Mouse (Mus musculus) olfactory bulb, adult 2 months (tissue): ENCODE measurements around the gene Pxk. TPM values are rescaled to one million over a fixed set of nuclear protein-coding genes. Genes with fewer than 3 reads are reported as not detected.

Experiments used
- H3K27ac ChIP-seq: fragments of 200-500 bp; 2 replicates; pipeline ENCODE4 v1.5.1; 2012; ENCODE audit warnings: low read depth, low read length; ENCODE audit not compliant: insufficient read depth
- H3K4me1 ChIP-seq: fragments of 200-500 bp; 2 replicates; pipeline ENCODE4 v1.6.1; 2012; ENCODE audit warnings: low read length; ENCODE audit not compliant: control insufficient read depth, insufficient read depth
- H3K4me3 ChIP-seq: fragments of 200-500 bp; 2 replicates; pipeline ENCODE4 v1.5.1; 2012; ENCODE audit warnings: mild to moderate bottlenecking, low read depth, low read length, moderate library complexity; ENCODE audit not compliant: insufficient read depth
- CTCF ChIP-seq: fragments of 200-500 bp; IDR thresholded peaks from 2 replicates; pipeline ENCODE4 v1.5.1; 2012; ENCODE audit warnings: low read depth, mild to moderate bottlenecking, low read length, moderate library complexity; ENCODE audit not compliant: insufficient read depth
- POLR2A ChIP-seq: fragments of 200-500 bp; IDR thresholded peaks from 2 replicates; pipeline ENCODE4 v1.6.1; 2012; ENCODE audit warnings: mild to moderate bottlenecking, low read depth, low read length, moderate library complexity; ENCODE audit not compliant: insufficient read depth
- WGBS: fragments of 180-500 bp; shearing (Covaris S2); methylation state at CpG from one replicate; pipeline ENCODE4 v1.1.7; 2018; 5-methylcytosine and 5-hydroxymethylcytosine counted together
- polyA plus RNA-seq: library from polyadenylated mRNA; stranded (reverse); fragments of >200 nt; gene quantifications from 2 replicates; pipeline ENCODE4 v1.2.4, GENCODE M21; 2012; ENCODE audit warnings: low replicate concordance; ENCODE audit not compliant: missing spikeins, insufficient read depth, insufficient read length

Gene Pxk
- polyA plus RNA-seq, 1 experiment = not detected

DNA sequence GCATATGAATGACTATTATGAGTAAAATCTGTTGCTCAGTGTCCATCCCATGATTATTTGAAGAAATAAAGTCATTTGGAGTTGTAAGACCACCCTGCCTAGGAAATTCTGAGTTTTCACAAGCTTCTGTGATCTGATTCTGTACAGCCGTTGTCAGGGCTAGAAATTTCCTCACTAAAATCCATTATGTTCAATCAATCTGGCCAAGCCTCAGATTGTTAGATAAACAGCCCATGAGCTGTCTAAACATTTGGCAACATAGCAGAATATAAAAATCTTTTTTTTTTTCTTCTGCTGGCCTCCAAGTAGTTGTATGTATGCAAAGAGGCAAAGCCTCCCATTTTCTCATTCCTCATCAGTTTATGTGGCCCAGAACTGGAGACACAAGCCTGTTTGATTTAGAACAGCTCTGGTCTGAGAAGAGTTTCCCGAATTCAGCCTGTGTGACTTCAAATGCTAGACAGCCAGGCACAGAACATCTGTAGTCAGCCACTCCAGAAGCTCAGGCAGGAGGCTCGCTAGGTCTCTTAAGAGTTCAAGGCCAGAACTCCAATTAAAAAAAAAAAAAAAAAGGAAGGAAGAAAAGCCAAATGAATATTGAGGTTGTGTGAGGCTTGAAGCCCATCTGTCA lies 3.0 kb upstream of the Pxk start:
- H3K4me3 ChIP-seq = no peak overlapping the region
- H3K27ac ChIP-seq = no peak overlapping the region
- TF ChIP-seq POLR2A (no peak), CTCF (no peak)
- H3K4me1 ChIP-seq = peaks cover 3% of the 10 kb centered on the region; the same call in 1 of the 2 replicates
- 66% methylated on average over 3 of the region's 3 CpGs for WGBS

DNA sequence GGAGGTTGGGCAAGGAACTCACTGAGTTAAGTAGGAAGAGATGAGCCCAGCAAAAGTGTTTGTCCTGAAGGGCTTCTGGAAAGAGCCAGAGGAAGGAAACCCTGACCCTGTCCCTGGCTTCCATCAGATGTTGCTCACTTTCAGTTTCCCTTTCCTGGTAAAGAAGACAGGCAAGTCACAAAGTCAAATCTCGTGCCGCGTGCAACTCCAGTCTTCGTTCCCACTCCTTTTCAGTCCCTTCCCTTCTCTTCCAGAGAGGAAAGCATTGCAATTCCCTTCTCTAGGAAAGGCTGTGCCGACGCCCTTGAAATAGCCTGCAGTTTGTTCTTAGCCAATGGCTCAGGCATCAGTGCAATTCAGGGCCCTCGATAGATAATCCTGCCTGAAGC lies 2.5 kb upstream of the Pxk start:
- Histone ChIP-seq H3K4me3 (no peak overlapping the region), H3K27ac (no peak overlapping the region), H3K4me1 (peaks cover 5% of the 10 kb centered on the region; the same call in 1 of the 2 replicates)
- TF ChIP-seq POLR2A = no peak
- no peak for TF ChIP-seq CTCF
- 78% methylated on average over 7 of the region's 7 CpGs for WGBS

DNA sequence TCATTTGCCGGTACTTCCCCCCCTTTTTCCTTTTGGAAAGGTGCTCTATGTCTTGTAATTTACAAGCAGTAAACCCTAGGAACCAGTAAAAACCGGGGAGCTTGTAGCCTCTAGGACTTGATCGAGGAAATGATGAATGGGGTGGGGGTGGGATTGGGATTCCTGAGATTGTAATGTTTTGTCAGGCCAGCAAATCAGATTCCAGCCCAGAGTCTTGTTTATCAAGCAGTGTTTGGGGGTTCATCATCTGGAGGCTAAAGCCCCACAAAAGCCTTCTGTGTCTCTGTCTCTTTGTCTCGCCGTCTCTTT lies 630 bp downstream of the Pxk start:
- Histone ChIP-seq H3K4me1 (peaks cover 7% of the 10 kb centered on the region), H3K4me3 (peak overlapping the region; percentile 98), H3K27ac (peak overlapping the region; percentile 54; the same call in 1 of the 2 replicates)
- TF ChIP-seq POLR2A (no peak), CTCF (no peak)
- under 1% methylated on average over 5 of the region's 5 CpGs for WGBS

DNA sequence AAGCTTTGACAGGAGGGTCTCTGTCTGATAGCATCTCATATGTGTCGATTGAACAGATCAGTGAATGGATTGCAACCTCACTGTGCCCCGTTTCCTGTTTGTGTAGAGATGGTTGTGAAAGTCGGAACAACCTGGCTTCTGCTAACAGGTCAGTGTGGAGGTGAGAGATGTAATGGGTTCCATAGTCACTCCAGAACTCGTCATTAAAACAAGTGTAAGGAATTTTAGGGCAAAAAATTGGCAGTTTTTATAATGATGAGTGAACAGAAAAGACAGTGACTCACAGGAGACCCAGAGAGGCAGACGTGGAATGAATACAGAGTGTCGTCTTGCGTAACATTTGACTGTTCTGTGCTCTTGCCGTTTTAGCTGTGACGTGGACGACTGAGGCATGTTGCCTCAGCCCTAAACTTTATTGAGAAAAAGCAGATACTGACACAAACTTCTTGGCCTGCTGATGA lies 1.6 kb downstream of the Pxk start:
- H3K4me1 ChIP-seq = peaks cover 10% of the 10 kb centered on the region
- TF ChIP-seq CTCF (no peak), POLR2A (no peak)
- H3K27ac ChIP-seq = no peak overlapping the region
- WGBS = 36% methylated on average over 10 of the region's 10 CpGs
- H3K4me3 ChIP-seq = no peak overlapping the region

DNA sequence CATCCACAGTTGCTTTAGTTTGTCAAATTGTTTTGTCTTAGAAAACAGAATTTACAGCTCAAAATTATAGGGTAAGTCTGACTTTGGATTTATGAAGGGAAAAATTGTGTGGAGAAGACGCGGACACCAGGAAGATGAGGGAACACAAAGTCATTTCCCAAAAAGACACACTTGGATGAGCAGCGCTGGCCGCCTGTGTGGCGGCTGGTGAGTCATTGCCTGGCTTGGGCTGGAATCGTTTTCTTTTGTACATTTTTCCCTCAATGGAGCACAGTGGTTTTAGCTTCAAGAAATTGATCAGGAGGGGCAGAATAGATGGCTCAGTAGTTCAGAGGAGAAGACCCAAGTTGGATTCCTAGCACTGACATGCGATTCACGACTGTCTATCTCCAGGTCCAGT lies 3.9 kb downstream of the Pxk start:
- Histone ChIP-seq H3K27ac (no peak overlapping the region; the same call in 1 of the 2 replicates), H3K4me1 (peaks cover 10% of the 10 kb centered on the region), H3K4me3 (no peak overlapping the region)
- whole genome bisulfite sequencing = 41% methylated on average over 8 of the region's 8 CpGs
- TF ChIP-seq POLR2A = no peak
- TF ChIP-seq CTCF = no peak

DNA sequence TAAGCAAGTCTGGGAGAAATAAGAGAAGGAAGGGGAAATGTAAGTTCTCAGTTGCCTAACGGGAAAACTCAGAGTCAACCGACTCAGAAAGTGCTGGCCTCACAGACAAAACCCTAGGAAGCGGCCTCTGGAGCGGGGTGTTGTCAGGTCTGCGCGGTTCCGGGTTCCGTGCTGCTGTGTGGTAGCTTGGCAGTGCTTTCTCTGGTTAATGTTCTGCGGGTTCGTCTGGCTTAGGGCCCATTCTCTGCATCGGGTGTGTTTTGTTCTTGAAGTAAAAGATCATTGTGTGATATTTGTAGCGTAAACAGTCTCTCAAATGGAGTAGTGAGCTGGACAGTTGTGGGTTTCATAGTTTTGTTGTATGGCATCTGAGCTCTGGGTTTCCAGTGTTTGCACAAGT lies 4.7 kb downstream of the Pxk start:
- Histone ChIP-seq H3K4me3 (no peak overlapping the region), H3K4me1 (peaks cover 10% of the 10 kb centered on the region), H3K27ac (no peak overlapping the region)
- 38% methylated on average over 12 of the region's 12 CpGs for WGBS
- TF ChIP-seq CTCF (no peak), POLR2A (no peak)

DNA sequence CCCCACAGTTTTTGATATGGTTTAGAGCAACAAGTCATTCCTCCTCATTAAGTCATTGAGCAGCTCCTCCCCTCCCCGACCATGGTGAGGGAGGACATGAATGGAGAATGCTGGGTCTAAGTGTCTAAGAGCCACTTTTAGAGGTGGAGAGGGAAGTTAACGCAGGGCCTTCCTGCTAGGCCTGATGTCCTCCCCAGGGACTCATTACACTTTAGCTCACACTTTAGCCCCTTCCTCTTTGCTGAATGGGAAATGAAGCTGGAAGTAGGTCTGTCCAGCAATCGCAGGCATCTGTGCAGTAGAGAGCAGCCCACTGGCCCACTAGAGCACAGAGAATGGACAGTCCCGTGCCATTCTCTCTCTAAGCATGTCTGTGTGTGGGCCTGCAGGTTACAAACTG lies 10.0 kb downstream of the Pxk start:
- no peak overlapping the region for H3K4me3 ChIP-seq
- no peak overlapping the region for H3K27ac ChIP-seq
- peaks cover 6% of the 10 kb centered on the region; the same call in 1 of the 2 replicates for H3K4me1 ChIP-seq
- 76% methylated on average over 4 of the region's 4 CpGs for WGBS
- TF ChIP-seq POLR2A = no peak
- TF ChIP-seq CTCF = no peak

DNA sequence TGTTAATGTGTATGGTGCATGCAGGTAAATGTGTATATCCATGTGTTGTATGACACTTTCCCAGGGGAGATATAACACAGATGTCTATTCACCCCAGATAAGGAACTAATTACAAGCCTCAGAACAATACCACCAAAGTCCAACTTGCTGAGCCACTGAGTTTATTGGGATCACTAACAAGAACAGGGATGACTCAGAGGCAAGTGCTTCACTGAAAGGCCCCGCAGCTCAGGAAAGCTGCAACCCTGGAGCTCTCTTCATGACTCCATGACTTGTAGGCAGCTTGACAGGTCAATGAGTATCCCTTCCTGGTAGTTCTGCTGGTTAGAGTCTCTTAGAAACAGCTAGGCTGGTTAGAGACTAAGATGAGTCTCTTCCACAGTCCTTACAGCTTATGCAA lies 11.0 kb downstream of the Pxk start:
- WGBS = 29% methylated on average over 1 of the region's 1 CpGs
- peaks cover 4% of the 10 kb centered on the region; the same call in 1 of the 2 replicates for H3K4me1 ChIP-seq
- TF ChIP-seq CTCF = no peak
- TF ChIP-seq POLR2A = no peak
- no peak overlapping the region for H3K27ac ChIP-seq
- no peak overlapping the region for H3K4me3 ChIP-seq

DNA sequence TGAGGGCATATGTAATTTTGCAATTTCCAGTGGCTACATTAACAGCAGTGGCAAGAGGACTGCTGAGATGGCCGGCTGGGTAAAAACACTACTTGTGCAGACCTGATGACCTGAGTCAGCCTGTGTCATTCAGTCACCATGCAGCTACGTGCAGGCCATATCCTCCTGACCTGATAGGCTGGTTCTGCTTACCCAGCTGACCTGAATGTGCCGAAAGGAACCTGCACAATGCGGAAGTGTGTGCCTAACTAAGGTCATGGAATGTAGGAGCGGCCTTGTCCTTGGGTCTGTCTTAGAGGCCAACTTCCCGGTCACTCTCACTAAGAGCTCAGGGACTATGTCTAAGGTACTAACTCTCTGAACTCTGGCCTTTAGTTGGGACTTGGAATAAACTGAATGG lies 13.5 kb downstream of the Pxk start:
- no peak overlapping the region for H3K4me3 ChIP-seq
- TF ChIP-seq CTCF (no peak), POLR2A (no peak)
- H3K4me1 ChIP-seq = peaks cover 11% of the 10 kb centered on the region
- no peak overlapping the region for H3K27ac ChIP-seq
- WGBS = 91% methylated on average over 6 of the region's 6 CpGs
